Mouse (Mus musculus): Measurements from ENCODE around the gene Cacnb2.

GRCm38 (mm10) chr2:14961493-14961892 lies 358.6 kb downstream of the Cacnb2 start:
- TF ChIP-seq CTCF (IDR thresholded peaks at IDR 0.05; ENCODE audit: insufficient read depth, low read depth, low read length) (no peak), POLR2A (IDR thresholded peaks at IDR 0.05; ENCODE audit: insufficient read depth, low read depth, low read length) (no peak)

Measured in olfactory bulb, adult 2 months (tissue).